Mouse (Mus musculus) frontal cortex, adult 2 months (tissue): ENCODE measurements around the gene Gm14459. TPM values are rescaled to one million over a fixed set of nuclear protein-coding genes. Genes with fewer than 3 reads are reported as not detected.
"Not testable (repeated sequence)": the region's sequence is repeated elsewhere in the genome, so short reads cannot be mapped to it uniquely, and the experiment has no call there.

Experiments used
- DNase-seq, 2 experiments: peaks; one replicate each; pipeline ENCODE4 v3.0.0; 2022; ENCODE audit warnings: low spot score in 1 of 2; ENCODE audit errors: extremely low spot score in 1 of 2
- polyA plus RNA-seq: library from polyadenylated mRNA; depleted of rRNA; stranded (reverse); fragments of >200 nt; gene quantifications from 2 replicates; pipeline ENCODE4 v1.2.3, GENCODE M21; 2012; rRNA removed

Gm14459 gene
- polyA plus RNA-seq, result not detected in 2 replicates

GRCm38 (mm10) chrX:8524854-8525253, at the start of gene Gm14459:
Gm14459 (minus strand) TSS chrX:8524954.
- no peak for DNase-seq

- not testable (repeated sequence) for DNase-seq
These were observed 23.4 kb upstream of the Gm14459 start, which contains the start of gene Ssxb6 for GRCm38 (mm10) chrX:8548155-8548554. Ssxb6 (minus strand) TSS chrX:8548255.

Other genes with a start within 250 kb of the Gm14459 start
- gene Ssxb10, start 197.5 kb downstream of the Gm14459 start, polyA plus RNA-seq, result not detected in 2 replicates
- not detected in 2 replicates for gene Ssxb9, start 158.0 kb downstream of the Gm14459 start, polyA plus RNA-seq
- not detected in 2 replicates for gene Ssxb1, start 111.6 kb downstream of the Gm14459 start, polyA plus RNA-seq
- not detected in 2 replicates for gene Ssxb2, start 63.2 kb downstream of the Gm14459 start, polyA plus RNA-seq
- gene Ssxb6, start 23.3 kb upstream of the Gm14459 start, polyA plus RNA-seq, result not detected in 2 replicates
- gene Ssxb3, start 66.9 kb upstream of the Gm14459 start, polyA plus RNA-seq, result not detected in 2 replicates
- gene Ssxb8, start 165.9 kb upstream of the Gm14459 start, polyA plus RNA-seq, result 0.32 TPM in 1 of 2 replicates, not detected in the other
- not detected in 2 replicates for gene Ssx9, start 223.5 kb upstream of the Gm14459 start, polyA plus RNA-seq